Comparison of ENCODE assay signal across 8 mouse cellular contexts in the genomic region with DNA sequence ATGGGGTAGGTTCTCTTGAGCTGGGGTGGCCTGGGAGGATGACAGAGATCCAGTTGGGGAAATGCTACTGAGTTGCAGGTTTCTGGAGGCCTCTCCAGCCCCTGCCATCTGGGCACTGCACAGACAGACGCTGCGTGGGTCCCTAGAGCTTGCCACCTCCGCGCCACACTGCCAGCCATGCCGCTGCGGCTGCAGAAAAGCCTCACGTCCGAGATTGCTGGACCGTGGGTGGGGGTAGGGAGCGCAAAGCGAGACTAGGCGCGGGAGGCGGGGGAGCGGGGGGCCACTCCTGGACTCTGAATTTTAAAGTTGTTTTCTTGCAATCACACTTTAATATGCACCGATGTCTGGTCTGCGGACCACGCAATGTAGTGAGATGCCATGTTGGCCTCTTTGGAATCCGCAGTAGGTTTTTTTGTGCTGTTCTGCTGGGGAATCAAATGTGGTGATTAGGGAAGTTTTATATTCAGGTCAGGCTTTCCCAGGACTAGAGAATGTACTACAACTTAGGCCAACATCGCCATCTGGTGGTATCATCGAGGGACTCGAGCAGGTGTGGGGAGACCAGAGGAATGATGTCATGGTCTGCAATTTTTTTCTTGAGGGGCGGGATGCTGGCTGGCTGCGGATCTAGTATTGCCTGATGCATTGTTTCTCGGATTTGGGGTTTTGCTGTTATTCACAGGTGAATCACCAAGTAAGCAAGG. TPM values are rescaled to one million over a fixed set of nuclear protein-coding genes. Genes with fewer than 3 reads are reported as not detected.
DNase-seq lines count a peak whose midpoint lies in the region; ATAC-seq and TF ChIP-seq lines count a peak whose summit lies in the region.

No protein-coding gene starts in this region.

- WGBS in lung, embryonic 14.5 days = 2% methylated on average over 25 of the region's 25 CpGs

- H3K27ac ChIP-seq in lung, embryonic 14.5 days (ENCODE audit: low read depth) = no peak overlapping the region

- H3K9me3 ChIP-seq in G1E (replicated peaks) = no peaks in the 10 kb centered on the region
- H3K9me3 ChIP-seq in lung, embryonic 14.5 days (ENCODE audit: low read depth, low read length) = no peaks in the 10 kb centered on the region

- peak; percentile 13 for DNase-seq in G1E (ENCODE audit: low spot score)
- DNase-seq in cerebellum, adult 18-20 months = peak; percentile 90 to 92
- peak; percentile 92 to 95 for DNase-seq in layer of hippocampus, adult 8-10 months (ENCODE audit: low spot score in 2 of 2)
- peak; percentile 98 for DNase-seq in lung, embryonic 14.5 days
- DNase-seq in testis, postnatal 14 days (ENCODE audit: low spot score) = peak; percentile 76

- H3K4me3 ChIP-seq in G1E (ENCODE audit: low read depth, low read length) = no peak overlapping the region
- peak overlapping the region; percentile 31 for H3K4me3 ChIP-seq in lung, embryonic 14.5 days (ENCODE audit: low read depth, low read length)

- H3K9ac ChIP-seq in lung, embryonic 14.5 days = peak overlapping the region; percentile 52

- H3K4me2 ChIP-seq in lung, embryonic 14.5 days = peak overlapping the region; percentile 74

- H3K36me3 ChIP-seq in G1E (replicated peaks) = no peaks in the 10 kb centered on the region
- no peaks in the 10 kb centered on the region for H3K36me3 ChIP-seq in lung, embryonic 14.5 days (ENCODE audit: insufficient read depth)

- no peak for ATAC-seq in G1E (ENCODE audit: extremely low read depth, insufficient number of reproducible peaks, low FRiP score, poor library complexity, severe bottlenecking)
- peak; percentile 83 for ATAC-seq in frontal cortex, adult (ENCODE audit: low TSS enrichment)
- ATAC-seq in hematopoietic stem cell, adult 5-6 weeks (replicated peaks in 1 of 2; ENCODE audit: insufficient read depth in 1 of 2, low FRiP score in 2 of 2, low TSS enrichment in 1 of 2, low read depth in 1 of 2, poor library complexity in 2 of 2, severe bottlenecking in 2 of 2) = peak; percentile 90 to 92
- peak; percentile 97 for ATAC-seq in lung, embryonic 14.5 days (ENCODE audit: insufficient read depth)
- peak; percentile 82 for ATAC-seq in neutrophil, adult 5-6 weeks (ENCODE audit: extremely low read depth, insufficient number of reproducible peaks, low FRiP score, poor library complexity, severe bottlenecking)

- peaks cover 7% of the 10 kb centered on the region; the same call in 1 of the 2 replicates for H3K27me3 ChIP-seq in G1E (ENCODE audit: insufficient read depth, low read length)
- H3K27me3 ChIP-seq in lung, embryonic 14.5 days (ENCODE audit: insufficient read depth, low read length) = no peaks in the 10 kb centered on the region

- TF ChIP-seq CTCF in G1E (IDR thresholded peaks at IDR 0.05; ENCODE audit: low read depth, low read length) = 0 out of 2 replicates have a peak, but pooled peaks have one; percentile 10
- TF ChIP-seq CTCF in lung, embryonic 14.5 days (IDR thresholded peaks at IDR 0.05; ENCODE audit: low read depth) = peak; percentile 92

- H3K4me1 ChIP-seq in G1E (ENCODE audit: insufficient read depth, low read depth, low read length) = no peaks in the 10 kb centered on the region
- peaks cover 5% of the 10 kb centered on the region; the same call in 1 of the 2 replicates for H3K4me1 ChIP-seq in lung, embryonic 14.5 days (ENCODE audit: insufficient read depth)

RNA-seq across cellular contexts. Expression of a gene that starts 32.6 kb away (rescaled TPM):
- not detected in 2 replicates for total RNA-seq in G1E (2014; fragmentation: Nextera tagmentation)
- 0.06 and 0.22 TPM in 2 replicates for total RNA-seq in G1E (2017)
- not detected in 2 replicates for polyA plus RNA-seq in G1E (2012)
- total RNA-seq in hematopoietic stem cell, adult 5-6 weeks (2017) = 4.5 and 18.8 TPM in 2 replicates
- 10 to 100 TPM in 2 of 4 experiments, 1 to 10 TPM in 2; 8.7 to 78.2 (median 39.6) TPM for total RNA-seq in layer of hippocampus, adult 8-10 months (2022)
- polyA plus RNA-seq in lung, embryonic 14.5 days (2014; fragmentation: Nextera tagmentation; extraction: Ambion mirVana) = 11.9 and 15.1 TPM in 2 replicates
- total RNA-seq in neutrophil, adult 5-6 weeks (2017) = 193 and 216 TPM in 2 replicates

Comparison
In these comparisons a context has a peak if more than half of its experiments do, and no peak if none do; other contexts are left out.
1. DNase-seq: peak in every context shown above with its lines; median percentile 98 in lung, embryonic 14.5 days; 94 in layer of hippocampus, adult 8-10 months; 91 in cerebellum, adult 18-20 months; 76 in testis, postnatal 14 days; 13 in G1E.